Mouse (Mus musculus) cerebellum, postnatal 25 days (tissue): ENCODE measurements around the gene Cacybp.

Experiments
- DNase-seq, 2 experiments: peaks; one replicate each; pipeline ENCODE4 v3.0.0; 2021; ENCODE audit warnings: mixed read lengths in 2 of 2

Gene Cacybp

DNA sequence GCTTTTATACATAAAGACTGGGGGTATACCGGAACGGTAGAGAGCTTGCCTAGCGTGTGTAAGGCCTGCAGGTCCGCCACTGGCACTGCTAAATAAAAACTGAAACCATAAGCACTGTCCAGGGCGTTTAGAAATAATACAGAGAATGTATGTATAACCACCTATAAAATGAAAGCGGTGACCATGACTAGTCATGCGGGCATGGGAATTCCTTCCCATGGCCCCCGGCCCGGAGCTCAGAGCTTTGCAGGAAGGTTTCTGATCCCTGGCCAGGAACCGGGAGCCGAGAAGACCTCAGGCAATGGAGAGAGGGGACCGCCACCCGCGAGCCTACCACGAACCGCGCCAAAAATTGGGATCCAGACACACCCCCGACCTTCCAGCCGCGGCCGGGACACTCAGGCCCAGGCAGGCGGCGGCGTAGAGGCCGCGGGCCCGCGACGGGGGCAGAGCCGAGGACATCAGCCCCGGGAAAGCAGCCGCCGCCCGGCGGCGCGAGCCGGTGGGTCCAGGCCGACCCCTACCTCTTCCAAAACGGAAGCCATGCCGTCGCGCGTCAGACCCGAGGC lies 468 bp downstream of the Cacybp start:
- no peak for DNase-seq

DNA sequence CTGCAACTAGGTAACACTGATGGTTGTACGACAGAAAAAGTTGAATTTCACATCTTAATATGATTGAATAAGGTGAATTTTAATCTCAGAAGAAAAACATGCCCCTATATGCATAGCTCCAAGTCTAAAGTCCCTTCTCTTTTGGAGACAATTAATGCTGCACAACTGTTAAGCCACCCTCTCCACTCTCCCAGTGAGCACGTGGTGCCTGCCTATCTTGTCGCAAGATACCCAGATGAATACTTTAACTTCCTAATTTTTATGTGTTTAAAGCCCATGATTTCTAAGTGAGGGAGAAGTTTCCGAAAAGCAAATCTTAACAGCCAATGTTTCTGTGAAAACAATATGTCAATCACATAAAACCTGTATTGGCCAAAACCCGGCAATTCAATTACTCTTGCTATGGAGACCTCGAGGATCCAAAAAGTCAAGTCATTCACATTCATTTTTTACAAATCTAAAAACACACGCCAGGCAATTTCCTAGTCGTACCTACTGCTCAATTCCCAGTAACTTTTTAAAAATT lies 1.0 kb downstream of the Cacybp start:
- DNase-seq: no peak

DNA sequence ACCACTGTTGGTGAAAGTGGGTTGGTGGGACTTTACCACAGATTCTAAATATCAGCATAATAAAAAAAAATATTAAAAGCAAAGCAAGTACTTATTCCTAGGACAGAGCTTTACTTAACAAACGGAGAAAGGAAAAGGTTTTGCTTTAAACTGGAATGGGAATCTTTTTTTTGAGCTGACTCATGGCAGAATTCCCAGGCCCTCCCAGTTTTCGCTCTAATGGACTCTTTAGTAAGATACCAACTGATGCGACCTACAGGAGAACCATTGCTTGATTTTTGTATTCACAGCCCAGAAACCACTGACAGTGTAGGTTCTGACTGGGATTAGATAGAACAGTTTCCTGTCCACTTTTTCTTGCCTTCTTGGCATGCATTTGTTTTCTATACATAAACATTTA lies 2.1 kb downstream of the Cacybp start:
- DNase-seq: no peak

DNA sequence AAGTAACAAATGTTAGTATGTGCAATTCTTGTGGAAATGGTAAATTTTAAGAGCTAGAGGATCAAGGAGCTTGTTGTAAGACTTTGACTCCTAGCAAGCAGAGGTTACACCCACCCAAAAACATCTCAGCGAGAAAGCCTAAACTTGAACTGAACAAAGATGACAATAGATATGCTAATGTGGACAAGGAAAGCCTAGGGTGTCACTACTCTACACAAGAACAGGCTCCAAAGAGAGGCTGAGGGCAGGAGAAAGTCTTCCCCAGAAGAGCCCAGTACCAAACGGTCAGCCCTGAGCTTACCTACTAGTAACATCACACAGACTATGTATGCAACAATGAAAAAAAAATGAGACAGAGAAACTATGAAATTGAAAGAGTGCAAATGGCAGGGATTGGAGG lies 2.8 kb downstream of the Cacybp start:
- no peak for DNase-seq

DNA sequence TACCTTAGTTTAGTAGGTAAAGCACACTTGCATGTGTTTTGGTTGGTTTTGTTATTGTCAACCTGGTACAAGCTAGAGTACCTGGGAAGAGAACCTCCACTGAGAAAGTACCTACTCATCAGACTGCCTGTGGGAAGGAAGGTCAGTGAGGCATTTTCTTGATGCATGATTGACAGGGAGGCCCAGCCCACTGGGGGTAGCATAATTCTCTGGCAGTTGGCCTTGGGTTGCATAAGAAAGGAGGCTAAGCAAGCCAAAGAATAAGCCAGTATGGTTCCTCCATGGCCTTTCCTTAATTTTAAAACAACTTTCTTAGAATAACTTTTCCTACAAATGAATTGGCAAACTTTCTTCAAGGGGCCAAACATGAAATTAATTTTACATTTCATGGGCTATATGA lies 7.2 kb downstream of the Cacybp start:
- no peak for DNase-seq

DNA sequence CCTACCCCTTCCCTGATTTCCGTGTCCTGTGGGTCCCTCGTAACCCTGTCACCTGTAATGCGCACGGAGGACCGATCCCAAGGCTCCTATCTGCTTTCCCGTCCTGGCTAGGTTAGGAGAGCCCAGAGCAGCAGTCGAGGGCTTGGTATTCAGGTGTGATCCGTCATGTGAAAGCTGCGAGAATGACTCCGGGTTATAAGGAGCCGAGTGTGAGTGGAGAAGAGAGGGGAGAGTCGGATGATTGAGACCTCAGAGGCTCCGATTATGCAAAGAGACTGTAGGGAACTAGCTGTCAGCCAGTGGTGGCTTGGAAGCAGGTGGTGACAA lies 17.4 kb downstream of the Cacybp start:
- DNase-seq: no peak

DNA sequence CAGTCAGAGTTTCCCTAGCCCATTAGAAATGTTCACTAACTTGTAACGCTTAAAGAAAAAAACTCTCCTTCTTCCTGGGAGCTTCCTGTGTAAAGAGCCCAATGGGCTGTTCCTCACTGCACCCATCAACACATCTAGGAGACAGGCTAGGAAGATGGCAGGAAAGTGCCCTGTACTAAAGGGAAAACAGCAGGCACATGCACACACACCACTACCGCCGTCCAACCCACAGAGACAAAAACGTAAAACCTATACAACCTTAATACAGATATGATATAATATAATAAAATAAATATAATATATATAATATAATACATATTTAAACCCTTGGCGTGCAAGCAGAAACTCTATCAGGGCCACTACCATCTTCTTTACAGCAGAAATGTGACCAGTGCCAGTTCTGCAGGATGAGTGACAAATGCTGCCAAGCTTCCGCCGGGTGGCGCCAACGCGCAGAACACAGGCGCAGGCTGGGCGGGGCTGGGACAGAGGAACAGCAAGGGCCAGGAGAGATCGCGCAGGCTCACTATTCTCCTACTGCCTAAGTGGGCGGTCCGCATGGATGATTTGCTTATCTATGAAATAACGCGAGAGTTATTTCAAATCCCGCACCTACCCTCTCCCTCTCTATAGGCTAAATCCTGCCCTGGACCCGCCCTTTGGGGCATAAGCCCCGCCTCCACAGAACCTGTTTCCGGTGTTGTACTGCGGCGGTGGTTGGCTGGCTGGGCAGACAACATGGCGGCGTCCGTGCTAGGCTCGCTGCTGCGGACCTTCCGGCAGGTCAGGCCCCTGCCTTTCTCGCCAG lies 17.9 kb downstream of the Cacybp start, which contains the start of gene Mrps14:
Gene Mrps14, plus strand, starts transcription at position 687 of the 808 bp plus-strand sequence.
- DNase-seq: peak; percentile 97 to 99

DNA sequence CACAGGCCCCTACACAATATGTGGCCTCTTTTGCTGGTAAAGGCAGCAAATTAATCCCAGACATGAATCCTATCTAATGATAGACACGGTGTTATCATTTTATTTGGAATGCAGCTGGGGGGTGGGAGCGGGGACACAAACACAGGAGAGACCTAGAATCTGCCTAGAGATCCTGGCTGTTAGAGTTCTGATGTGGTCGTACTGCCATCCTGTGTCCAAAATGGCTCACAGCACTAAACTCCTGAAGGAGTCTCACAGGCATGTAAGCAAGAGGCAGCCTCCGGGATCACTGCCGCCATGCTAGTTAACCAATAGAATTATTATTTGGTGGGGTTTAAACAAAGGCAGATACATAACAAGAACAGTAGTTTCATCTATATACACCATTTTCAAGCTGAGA lies 28.2 kb downstream of the Cacybp start:
- peak; percentile 48 to 63 for DNase-seq

DNA sequence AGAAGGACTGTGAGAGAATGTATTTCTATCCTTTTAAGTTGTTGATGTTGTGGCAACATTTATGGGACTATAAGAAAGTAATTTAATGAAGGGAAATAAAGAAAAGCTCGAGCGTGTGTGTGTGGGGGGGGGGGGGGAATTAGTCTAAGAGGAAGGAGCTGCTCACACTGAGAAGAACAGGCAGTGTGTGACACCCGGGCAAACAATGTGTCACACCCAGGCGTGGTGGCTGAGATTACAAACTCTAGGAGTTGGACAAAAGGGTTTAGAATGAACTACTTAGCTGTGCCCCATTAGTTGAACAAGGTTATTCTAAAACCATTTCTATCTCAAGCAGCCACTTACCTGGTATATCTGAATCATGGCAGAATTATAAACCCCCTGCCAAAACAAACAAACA lies 31.5 kb downstream of the Cacybp start:
- DNase-seq: no peak

DNA sequence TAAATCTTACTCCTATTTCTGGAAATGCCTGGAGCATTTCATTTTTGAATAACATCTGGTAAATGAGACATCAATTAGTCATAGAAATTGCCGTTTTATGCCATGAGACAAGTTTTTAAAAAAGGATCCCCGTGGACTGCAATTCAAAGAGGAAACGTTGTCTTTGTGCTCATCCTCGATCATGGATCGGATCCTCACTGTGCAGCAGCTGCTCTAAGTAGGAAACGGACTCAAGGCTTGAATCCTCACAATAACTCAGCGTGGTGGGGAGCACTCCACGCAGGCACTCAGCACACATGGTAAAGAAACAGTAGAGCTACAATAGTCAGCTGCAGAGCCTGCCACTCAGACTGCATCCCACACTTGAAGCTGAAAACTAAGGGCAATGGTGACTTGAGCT lies 35.8 kb downstream of the Cacybp start:
- DNase-seq: no peak

DNA sequence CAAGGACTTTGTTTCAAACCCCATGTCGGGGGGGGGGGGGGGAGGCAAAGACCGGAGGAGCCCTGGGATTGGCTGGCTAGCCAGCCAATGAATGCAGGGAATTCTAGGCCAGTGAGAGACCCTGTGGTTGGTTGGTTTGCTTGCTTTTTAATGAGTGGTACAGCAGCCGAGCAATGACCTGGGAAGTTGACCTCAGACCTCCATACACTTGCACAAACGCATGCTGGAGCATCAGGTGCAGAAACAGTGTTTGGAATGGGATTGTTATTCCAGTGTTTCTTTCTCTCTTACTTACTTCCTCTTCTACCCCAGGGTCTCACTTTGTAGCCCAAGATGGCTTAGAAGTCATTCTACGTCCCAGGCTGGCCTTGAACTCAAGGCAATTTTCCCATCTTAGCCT lies 46.1 kb downstream of the Cacybp start:
- no peak for DNase-seq

DNA sequence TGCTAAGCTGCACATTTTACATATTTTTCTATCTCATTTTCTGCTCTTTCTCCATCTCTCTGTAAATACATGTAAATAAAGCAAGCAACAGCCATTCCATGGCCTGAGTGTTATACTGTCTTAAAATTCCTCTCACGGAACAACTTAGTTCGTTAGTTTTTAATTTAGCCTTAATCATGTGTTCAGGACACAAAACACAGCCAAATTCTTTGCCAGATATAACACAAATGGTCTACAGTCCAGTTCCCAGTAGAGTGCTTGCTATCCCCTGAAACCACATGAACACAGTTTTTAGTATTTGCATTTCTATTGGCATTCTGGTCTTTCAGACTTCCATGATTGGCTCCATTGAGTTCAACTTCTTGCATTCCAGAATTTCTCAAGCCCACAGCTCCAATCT lies 54.5 kb downstream of the Cacybp start:
- no peak for DNase-seq

DNA sequence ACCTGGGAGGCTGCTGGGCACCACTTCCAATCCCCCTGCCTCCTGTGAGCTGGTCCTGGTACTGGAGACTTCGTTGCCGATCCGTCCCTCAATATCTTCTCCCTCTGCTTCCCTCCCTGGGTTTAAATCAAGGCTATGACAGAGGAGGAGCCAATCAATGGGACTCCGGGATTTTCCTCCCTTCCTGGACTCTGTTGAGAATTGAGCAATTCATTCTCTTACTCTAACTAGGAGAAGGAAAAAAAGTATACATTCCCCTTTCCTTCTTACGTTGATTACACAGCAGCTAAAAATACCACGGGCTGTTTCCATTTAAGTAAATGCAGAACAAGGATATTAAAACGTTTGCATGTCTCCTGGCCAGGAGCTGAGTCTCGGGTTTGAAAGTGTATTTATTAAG lies 59.2 kb downstream of the Cacybp start, which contains the start of gene Tnn:
Gene Tnn, minus strand, starts transcription at position 101 of the 400 bp plus-strand sequence.
- DNase-seq: no peak
